Mouse (Mus musculus): ENCODE measurements around the gene Zfp747. TPM values are rescaled to one million over a fixed set of nuclear protein-coding genes. Genes with fewer than 3 reads are reported as not detected.

Gene Zfp747
- polyA plus RNA-seq (2012; rRNA removed; ENCODE audit: low replicate concordance) = 5.7 and 10.7 TPM in 2 replicates

DNA sequence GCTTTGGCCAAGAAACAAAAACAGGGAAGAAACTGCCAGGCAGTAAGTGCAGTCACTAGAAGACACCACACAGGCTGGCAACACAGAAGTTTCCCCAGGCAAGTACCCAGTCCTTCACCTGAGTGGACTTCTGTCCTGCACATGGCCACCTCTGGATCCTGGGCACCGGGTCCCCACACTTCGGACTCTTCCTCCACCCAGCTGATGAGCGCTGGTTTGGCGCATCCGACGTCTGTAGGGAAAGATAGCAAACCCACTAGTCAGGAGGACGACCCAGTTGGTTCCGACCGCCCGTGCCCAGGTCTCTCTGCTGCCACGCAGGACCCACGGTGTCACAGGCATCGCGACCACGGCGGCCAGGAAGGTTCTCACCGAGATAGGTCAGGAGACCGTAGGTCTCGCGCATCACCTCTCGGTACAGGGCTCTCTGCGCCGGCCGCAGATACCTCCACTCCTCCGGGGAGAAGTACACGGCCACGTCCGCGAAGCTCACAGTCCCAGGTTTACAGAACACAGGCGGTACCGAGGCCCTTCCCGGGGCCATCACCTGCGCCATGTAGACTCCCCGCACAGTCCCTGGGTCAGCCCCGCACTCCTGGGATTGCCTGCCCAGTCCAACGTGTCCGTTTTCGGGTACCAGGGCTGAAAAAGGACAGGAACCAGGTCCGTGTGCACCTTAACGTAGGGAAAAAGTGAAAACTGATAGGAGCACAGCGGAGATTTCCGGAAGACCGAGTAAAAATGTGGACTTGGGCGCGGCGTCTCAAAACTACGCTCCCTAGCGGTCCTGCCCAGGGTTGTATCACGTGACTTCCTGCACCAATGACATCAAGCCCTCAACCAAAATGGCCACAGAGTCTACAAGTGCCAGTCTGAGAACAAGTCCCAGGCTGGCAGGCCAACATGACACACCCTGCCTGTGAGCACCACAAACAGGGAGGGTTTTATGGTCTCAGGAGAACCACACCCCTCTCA, at the start of gene Zfp747:
TSS of gene Zfp747 (minus strand) at position 780 of the 975 bp plus-strand sequence.

DNA sequence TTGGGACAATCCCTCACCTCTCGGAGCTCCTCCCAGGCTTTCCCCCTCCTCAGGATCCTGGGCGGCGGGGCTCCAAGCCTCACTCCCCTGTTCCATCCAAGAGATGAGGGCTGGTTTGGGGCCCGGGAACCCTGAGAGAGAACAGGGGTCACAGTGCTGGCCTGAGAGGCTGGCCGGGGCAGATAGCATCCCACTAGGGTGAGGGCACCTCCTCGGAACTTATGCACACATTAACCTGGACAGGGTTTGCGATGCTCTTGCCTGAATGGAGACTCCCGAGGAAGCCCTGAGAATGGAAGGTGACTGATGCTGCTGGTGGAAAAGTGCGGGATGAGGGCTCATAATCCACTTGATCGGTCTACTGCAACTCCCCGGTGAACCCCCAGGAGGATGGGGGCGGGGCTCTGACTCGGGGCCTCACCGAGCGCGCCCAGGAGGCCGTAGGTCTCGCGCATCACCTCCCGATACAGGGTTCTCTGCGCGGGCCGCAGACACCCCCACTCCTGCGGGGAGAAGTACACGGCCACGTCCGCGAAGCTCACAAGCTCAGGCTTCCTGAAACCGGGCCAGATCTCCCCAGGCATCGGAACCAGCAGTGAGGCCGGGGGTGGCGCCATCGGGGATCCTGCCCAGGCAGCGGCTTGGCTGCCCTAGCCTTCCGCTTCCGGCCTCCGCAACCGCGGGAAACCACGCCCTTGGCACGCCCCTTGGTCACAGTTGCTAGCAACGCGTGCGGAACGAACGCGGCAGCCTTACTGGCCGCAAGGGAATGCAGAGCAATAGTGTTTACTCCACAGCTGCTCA, 45.7 kb upstream of the Zfp747 start, which contains the start of gene Zfp688:
TSS of gene Zfp688 (minus strand) at position 681 of the 804 bp plus-strand sequence.

DNA sequence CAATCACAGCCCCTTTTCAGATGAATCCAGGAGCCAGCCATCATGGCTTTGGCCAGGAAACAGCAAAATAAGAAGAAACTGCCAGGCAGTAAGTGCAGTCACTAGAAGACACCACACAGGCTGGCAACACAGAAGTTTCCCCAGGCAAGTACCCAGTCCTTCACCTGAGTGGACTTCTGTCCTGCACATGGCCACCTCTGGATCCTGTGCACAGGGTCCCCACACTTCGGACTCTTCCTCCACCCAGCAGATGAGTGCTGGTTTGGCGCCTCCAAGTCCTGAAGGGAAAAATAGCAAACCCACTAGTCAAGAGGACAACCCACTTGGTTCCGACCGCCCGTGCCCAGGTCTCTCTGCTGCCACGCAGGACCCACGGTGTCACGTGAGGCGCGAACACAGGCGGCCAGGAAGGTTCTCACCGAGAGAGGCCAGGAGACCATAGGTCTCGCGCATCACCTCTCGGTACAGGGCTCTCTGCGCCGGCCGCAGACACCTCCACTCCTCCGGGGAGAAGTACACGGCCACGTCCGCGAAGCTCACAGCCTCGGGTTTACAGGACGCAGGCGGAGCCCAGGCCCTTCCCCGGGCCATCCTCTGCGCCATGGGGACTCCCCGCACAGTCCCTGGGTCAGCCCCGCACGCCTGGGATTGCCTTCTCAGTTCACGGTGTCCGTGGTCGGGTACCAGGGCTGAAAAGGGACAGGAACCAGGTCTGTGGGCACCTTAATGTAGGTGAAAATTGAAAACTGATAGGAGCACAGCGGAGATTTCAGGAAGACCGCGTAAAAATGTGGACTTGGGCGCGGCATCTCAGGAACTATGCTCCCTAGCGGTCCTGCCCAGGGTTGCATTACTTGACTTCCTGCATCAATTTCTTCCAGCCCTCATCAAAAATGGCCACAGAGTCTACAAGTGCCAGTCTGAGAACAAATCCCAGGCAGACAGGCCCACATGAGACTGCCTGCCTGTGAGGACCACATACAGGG, 30.4 kb upstream of the Zfp747 start, which contains the start of gene Zfp764:
TSS of gene Zfp764 (minus strand) at position 821 of the 986 bp plus-strand sequence.

DNA sequence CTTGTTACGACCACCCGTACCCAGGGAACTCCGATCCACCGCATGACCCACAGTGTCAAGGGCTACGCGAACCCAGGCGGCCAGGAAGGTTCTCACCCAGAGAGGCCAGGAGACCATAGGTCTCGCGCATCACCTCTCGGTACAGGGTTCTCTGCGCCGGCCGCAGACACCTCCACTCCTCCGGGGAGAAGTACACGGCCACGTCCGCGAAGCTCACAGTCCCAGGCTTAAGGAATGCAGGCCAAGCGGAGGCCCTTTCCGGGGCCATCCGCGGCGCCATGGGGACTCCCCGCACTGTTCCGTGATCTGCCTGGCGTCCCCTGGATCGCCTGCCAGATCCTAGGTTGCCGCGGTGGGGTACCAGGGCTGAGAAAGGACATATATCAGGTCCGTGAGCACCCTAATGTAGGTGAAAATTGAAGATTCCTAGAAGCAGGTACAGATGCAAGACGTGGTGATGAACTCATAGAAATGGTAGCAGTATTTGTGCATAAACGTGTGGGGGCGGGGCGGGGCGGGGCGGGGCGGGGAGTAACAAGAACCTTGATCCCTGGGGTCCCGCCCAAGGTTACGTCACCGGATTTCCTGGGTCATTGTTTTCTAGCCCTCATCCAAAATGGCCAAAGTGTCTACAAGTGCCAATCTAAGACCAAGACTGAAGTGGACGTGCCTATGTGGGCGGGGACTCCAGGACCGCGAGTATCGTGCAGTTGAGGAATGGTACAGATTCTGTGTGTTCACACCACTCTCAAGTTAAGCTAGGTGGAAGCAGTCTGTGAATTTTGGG, 17.5 kb upstream of the Zfp747 start, which contains the start of gene E430018J23Rik:
TSS of gene E430018J23Rik (minus strand) at position 473 of the 787 bp plus-strand sequence.

DNA sequence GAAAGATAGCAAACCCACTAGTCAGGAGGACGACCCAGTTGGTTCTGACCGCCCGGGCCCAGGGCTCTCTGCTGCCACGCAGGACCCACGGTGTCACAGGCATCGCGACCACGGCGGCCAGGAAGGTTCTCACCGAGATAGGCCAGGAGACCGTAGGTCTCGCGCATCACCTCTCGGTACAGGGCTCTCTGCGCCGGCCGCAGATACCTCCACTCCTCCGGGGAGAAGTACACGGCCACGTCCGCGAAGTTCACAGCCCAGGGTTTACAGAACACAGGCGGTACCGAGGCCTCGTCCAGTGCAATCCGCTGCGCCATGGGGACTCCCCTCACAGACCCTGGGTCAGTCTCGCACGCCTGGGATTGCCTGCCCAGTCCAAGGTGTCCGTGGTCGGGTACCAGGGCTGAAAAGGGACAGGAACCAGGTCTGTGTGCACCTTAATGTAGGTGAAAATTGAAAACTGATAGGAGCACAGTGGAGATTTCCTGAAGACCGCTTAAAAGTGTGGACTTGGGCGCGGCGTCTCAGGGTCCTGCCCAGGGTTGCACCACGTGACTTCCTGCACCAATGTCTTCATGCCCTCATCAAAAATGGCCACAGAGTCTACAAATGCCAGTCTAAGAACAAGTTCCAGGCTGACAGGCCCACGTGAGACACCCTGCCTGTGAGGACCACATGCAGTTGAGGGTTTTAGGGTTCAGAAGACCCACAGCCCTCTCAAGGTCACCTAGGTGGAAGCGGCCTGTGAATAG, 11.0 kb upstream of the Zfp747 start, which contains the start of gene 9130019O22Rik:
TSS of gene 9130019O22Rik (minus strand) at position 526 of the 752 bp plus-strand sequence.

DNA sequence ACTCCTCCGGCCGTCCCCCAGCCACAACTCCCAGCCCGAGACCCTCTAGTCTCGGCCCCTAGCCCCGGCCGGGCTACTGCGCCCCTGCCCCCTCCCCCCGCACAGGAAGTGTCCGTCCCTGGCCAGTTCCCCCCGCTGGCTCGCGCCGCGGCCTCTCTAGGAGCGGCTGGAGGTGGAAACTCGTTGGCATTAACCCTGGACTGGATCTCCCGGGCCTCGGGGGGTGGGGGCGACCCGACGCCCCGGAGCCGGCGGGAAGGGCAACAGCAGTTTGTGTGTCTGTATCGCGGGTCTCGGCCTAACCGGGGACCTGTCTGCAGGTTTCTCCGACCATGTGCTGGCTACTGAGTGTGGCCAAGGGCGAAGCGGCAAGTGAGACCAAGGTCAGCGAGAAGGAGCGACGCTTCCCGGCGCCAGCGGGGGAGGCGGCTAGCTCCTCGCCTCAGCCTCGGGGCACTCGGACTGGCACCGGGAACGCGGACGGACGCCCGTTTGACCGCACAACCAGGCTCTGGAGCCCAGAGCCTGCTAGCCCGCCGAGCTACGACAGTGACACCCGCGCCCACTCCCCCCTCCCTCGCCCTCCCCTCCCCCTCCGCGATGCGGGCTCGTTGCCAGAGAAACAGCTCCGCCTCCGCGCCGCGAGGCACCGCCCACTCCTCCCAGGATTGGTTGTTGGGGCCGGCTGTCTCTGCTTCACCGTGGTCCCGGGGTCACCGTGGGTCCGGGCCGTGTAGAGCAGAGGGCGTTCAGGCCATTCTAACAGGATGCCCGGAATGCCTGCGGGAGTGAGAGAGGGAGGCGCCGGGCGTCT, 30.1 kb downstream of the Zfp747 start, which contains the start of gene Zfp768:
TSS of gene Zfp768 (minus strand) at position 78 of the 814 bp plus-strand sequence.

Other genes with a start within 250 kb of the Zfp747 start
- gene Spn, start 238.2 kb downstream of the Zfp747 start, polyA plus RNA-seq (2012; rRNA removed; ENCODE audit: low replicate concordance) = 2.4 and 3.1 TPM in 2 replicates
- gene Cd2bp2, start 180.0 kb downstream of the Zfp747 start, polyA plus RNA-seq (2012; rRNA removed; ENCODE audit: low replicate concordance) = 26.3 and 45.0 TPM in 2 replicates
- 29.5 and 47.5 TPM in 2 replicates for gene Tbc1d10b, start 167.6 kb downstream of the Zfp747 start, polyA plus RNA-seq (2012; rRNA removed; ENCODE audit: low replicate concordance)
- 1.3 and 1.5 TPM in 2 replicates for gene Mylpf, start 167.2 kb downstream of the Zfp747 start, polyA plus RNA-seq (2012; rRNA removed; ENCODE audit: low replicate concordance)
- gene Zfp553, start 143.0 kb downstream of the Zfp747 start, polyA plus RNA-seq (2012; rRNA removed; ENCODE audit: low replicate concordance) = 5.3 and 22.2 TPM in 2 replicates
- 18.4 and 23.6 TPM in 2 replicates for gene Sept1, start 142.9 kb downstream of the Zfp747 start, polyA plus RNA-seq (2012; rRNA removed; ENCODE audit: low replicate concordance)
- gene Zfp771, start 131.8 kb downstream of the Zfp747 start, polyA plus RNA-seq (2012; rRNA removed; ENCODE audit: low replicate concordance) = 43.2 and 112 TPM in 2 replicates
- 47.0 and 71.1 TPM in 2 replicates for gene Dctpp1, start 115.3 kb downstream of the Zfp747 start, polyA plus RNA-seq (2012; rRNA removed; ENCODE audit: low replicate concordance)
- 30.3 and 33.1 TPM in 2 replicates for gene Sephs2, start 102.0 kb downstream of the Zfp747 start, polyA plus RNA-seq (2012; rRNA removed; ENCODE audit: low replicate concordance)
- 5.0 and 11.6 TPM in 2 replicates for gene Itgal, start 79.8 kb downstream of the Zfp747 start, polyA plus RNA-seq (2012; rRNA removed; ENCODE audit: low replicate concordance)
- gene Zfp768, start 30.5 kb downstream of the Zfp747 start, polyA plus RNA-seq (2012; rRNA removed; ENCODE audit: low replicate concordance) = 24.9 and 37.2 TPM in 2 replicates
- 2.8 and 5.8 TPM in 2 replicates for gene 9130019O22Rik, start 11.1 kb upstream of the Zfp747 start, polyA plus RNA-seq (2012; rRNA removed; ENCODE audit: low replicate concordance)
- 4.3 and 9.6 TPM in 2 replicates for gene E430018J23Rik, start 17.6 kb upstream of the Zfp747 start, polyA plus RNA-seq (2012; rRNA removed; ENCODE audit: low replicate concordance)
- 5.8 and 8.7 TPM in 2 replicates for gene Zfp764, start 30.8 kb upstream of the Zfp747 start, polyA plus RNA-seq (2012; rRNA removed; ENCODE audit: low replicate concordance)
- gene Zfp688, start 46.0 kb upstream of the Zfp747 start, polyA plus RNA-seq (2012; rRNA removed; ENCODE audit: low replicate concordance) = 17.0 and 24.9 TPM in 2 replicates
- 2.5 and 5.1 TPM in 2 replicates for gene Zfp689, start 73.1 kb upstream of the Zfp747 start, polyA plus RNA-seq (2012; rRNA removed; ENCODE audit: low replicate concordance)
- gene Prr14, start 83.6 kb upstream of the Zfp747 start, polyA plus RNA-seq (2012; rRNA removed; ENCODE audit: low replicate concordance) = 65.7 and 102 TPM in 2 replicates
- 20.0 and 36.9 TPM in 2 replicates for gene Fbrs, start 103.1 kb upstream of the Zfp747 start, polyA plus RNA-seq (2012; rRNA removed; ENCODE audit: low replicate concordance)
- 10.6 and 30.1 TPM in 2 replicates for gene Srcap, start 135.9 kb upstream of the Zfp747 start, polyA plus RNA-seq (2012; rRNA removed; ENCODE audit: low replicate concordance)
- gene Gm42715, start 143.5 kb upstream of the Zfp747 start, polyA plus RNA-seq (2012; rRNA removed; ENCODE audit: low replicate concordance) = 14.3 and 19.8 TPM in 2 replicates
- not detected in 2 replicates for gene Tmem265, start 185.3 kb upstream of the Zfp747 start, polyA plus RNA-seq (2012; rRNA removed; ENCODE audit: low replicate concordance)
- gene Phkg2, start 197.3 kb upstream of the Zfp747 start, polyA plus RNA-seq (2012; rRNA removed; ENCODE audit: low replicate concordance) = 59.0 and 79.2 TPM in 2 replicates
- gene Ccdc189, start 212.5 kb upstream of the Zfp747 start, polyA plus RNA-seq (2012; rRNA removed; ENCODE audit: low replicate concordance) = 7.2 and 7.9 TPM in 2 replicates
- gene Rnf40, start 212.7 kb upstream of the Zfp747 start, polyA plus RNA-seq (2012; rRNA removed; ENCODE audit: low replicate concordance) = 26.1 and 45.6 TPM in 2 replicates
- gene Zfp629, start 239.7 kb upstream of the Zfp747 start, polyA plus RNA-seq (2012; rRNA removed; ENCODE audit: low replicate concordance) = 8.4 and 24.5 TPM in 2 replicates

All from subcutaneous adipose tissue, adult 2 months (tissue).